Mouse (Mus musculus): Measurements from ENCODE around the gene Ascl2.

DNA sequence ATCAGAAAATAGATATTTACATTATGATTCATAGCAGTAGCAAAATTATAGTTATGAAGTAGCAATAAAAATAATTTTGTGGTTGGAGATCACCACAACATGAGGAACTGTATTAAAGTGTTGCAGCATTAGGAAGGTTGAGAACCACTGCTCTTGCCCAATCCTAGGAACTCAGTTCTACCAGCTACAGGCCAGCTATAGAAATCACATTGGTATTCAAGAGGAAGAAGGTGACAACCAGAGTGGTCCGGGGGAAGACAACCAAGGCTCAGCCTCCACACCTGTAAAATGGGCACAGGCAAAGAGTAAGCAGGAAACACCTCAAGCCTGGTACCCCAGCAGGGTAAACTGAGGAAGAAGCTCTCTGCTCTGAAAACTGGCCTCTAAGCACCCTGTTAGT, 10.2 kb downstream of the Ascl2 start:
- TF ChIP-seq CTCF (IDR thresholded peaks at IDR 0.05; ENCODE audit: extremely low read depth, insufficient read depth, low read length) (no peak), POLR2A (IDR thresholded peaks at IDR 0.05; ENCODE audit: extremely low read depth, insufficient read depth, low read length) (no peak)
